Mouse (Mus musculus): ENCODE measurements at regions not wholly inside any gene's neighbourhood (a gene's known extent, or its start where the extent isn't known, plus 50 kb on each side); places are given as distances from the start of the nearest gene placed in this dataset.

- H3K36me3 ChIP-seq (ENCODE audit: control insufficient read depth): no peaks in the 10 kb centered on the region
- no peak overlapping the region for H3K4me3 ChIP-seq (replicated peaks)
- no peak for TF ChIP-seq TAL1 (IDR thresholded peaks at IDR 0.05; ENCODE audit: low read length)
- TF ChIP-seq GATA1 (IDR thresholded peaks at IDR 0.05; ENCODE audit: low read length): no peak
- H3K27me3 ChIP-seq (ENCODE audit: control insufficient read depth): peaks cover 3% of the 10 kb centered on the region
- H3K4me1 ChIP-seq (ENCODE audit: control insufficient read depth): no peaks in the 10 kb centered on the region
- no peaks in the 10 kb centered on the region for H3K9me3 ChIP-seq (ENCODE audit: control insufficient read depth, low read length)
Measured at GRCm38 (mm10) chr2:144144486-144145136, 111.8 kb downstream of the Banf2 start.

- TF ChIP-seq GATA1 (IDR thresholded peaks at IDR 0.05; ENCODE audit: low read length) (no peak), TAL1 (IDR thresholded peaks at IDR 0.05; ENCODE audit: low read length) (no peak)
- no peaks in the 10 kb centered on the region for H3K36me3 ChIP-seq (ENCODE audit: control insufficient read depth)
Measured at GRCm38 (mm10) chr2:144156456-144157211, 113.8 kb upstream of the Mgme1 start.

DNA sequence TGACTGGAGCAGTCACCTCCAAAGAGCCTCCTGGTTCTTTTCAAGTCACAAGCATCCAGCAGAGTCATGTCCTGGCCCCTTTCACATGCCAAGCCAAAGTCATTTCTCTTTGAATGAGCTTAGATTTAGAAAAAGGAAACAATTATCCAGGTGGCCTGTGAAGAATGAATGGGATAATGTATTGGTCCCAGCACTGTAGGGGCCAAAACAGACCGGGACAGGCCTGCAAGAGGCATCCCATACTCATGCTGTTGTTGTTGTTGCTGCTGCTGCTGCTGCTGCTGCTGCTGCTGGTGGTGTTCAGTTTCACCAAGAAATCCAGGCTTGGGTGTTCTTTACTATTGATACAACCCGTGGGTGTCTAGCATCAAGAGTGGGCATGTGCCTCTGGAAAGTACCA, 113.1 kb upstream of the Mgme1 start:
- no peak for TF ChIP-seq TAL1 (IDR thresholded peaks at IDR 0.05; ENCODE audit: low read length)
- no peak for TF ChIP-seq GATA1 (IDR thresholded peaks at IDR 0.05; ENCODE audit: low read length)
- H3K36me3 ChIP-seq (ENCODE audit: control insufficient read depth): no peaks in the 10 kb centered on the region
- H3K9me3 ChIP-seq (ENCODE audit: control insufficient read depth, low read length): no peaks in the 10 kb centered on the region
- H3K4me3 ChIP-seq (replicated peaks): no peak overlapping the region
- no peaks in the 10 kb centered on the region for H3K4me1 ChIP-seq (ENCODE audit: control insufficient read depth)
- H3K27me3 ChIP-seq (ENCODE audit: control insufficient read depth): peaks cover 3% of the 10 kb centered on the region

More at GRCm38 (mm10) chr2:144156456-144157211, 113.8 kb upstream of the Mgme1 start:
- peaks cover 3% of the 10 kb centered on the region for H3K27me3 ChIP-seq (ENCODE audit: control insufficient read depth)
- no peak overlapping the region for H3K4me3 ChIP-seq (replicated peaks)
- H3K4me1 ChIP-seq (ENCODE audit: control insufficient read depth): no peaks in the 10 kb centered on the region
- H3K9me3 ChIP-seq (ENCODE audit: control insufficient read depth, low read length): no peaks in the 10 kb centered on the region

GRCm38 (mm10) chr2:144158256-144158655, 112.2 kb upstream of the Mgme1 start:
- no peak overlapping the region for H3K4me3 ChIP-seq (replicated peaks)
- H3K36me3 ChIP-seq (ENCODE audit: control insufficient read depth): no peaks in the 10 kb centered on the region
- no peaks in the 10 kb centered on the region for H3K4me1 ChIP-seq (ENCODE audit: control insufficient read depth)
- TF ChIP-seq GATA1 (IDR thresholded peaks at IDR 0.05; ENCODE audit: low read length): no peak
- no peaks in the 10 kb centered on the region for H3K9me3 ChIP-seq (ENCODE audit: control insufficient read depth, low read length)
- H3K27me3 ChIP-seq (ENCODE audit: control insufficient read depth): peaks cover 3% of the 10 kb centered on the region

GRCm38 (mm10) chr2:144159854-144160331, 110.6 kb upstream of the Mgme1 start:
- no peak overlapping the region for H3K4me3 ChIP-seq (replicated peaks)
- no peaks in the 10 kb centered on the region for H3K4me1 ChIP-seq (ENCODE audit: control insufficient read depth)

DNA sequence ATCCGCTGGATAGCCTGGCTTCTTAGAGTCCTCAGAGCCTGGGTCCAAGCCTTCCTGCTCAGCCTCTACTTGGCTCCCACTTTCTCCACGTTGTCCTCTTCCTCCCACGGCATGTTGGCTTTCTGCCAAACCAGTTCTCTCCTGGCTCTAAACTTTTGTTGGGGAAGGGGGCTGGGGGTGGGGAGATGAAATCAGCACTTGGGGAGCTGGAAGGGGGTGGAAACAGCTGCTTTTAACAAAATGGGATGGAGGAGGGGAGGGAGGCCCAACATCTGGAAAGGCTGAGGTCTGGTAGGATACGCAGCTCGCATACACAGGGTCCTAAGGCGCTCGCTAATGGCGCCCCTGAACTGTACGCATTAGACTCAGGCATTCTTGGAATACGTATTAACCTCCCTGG, 110.0 kb upstream of the Mgme1 start:
- no peaks in the 10 kb centered on the region; the same call in 1 of the 2 replicates for H3K4me1 ChIP-seq (ENCODE audit: control insufficient read depth)

More at GRCm38 (mm10) chr2:144159854-144160331, 110.6 kb upstream of the Mgme1 start:
- TF ChIP-seq TAL1 (IDR thresholded peaks at IDR 0.05; ENCODE audit: low read length): no peak
- TF ChIP-seq GATA1 (IDR thresholded peaks at IDR 0.05; ENCODE audit: low read length): no peak
- Histone ChIP-seq H3K27me3 (ENCODE audit: control insufficient read depth) (peaks cover 13% of the 10 kb centered on the region), H3K36me3 (ENCODE audit: control insufficient read depth) (no peaks in the 10 kb centered on the region), H3K9me3 (ENCODE audit: control insufficient read depth, low read length) (no peaks in the 10 kb centered on the region)

DNA sequence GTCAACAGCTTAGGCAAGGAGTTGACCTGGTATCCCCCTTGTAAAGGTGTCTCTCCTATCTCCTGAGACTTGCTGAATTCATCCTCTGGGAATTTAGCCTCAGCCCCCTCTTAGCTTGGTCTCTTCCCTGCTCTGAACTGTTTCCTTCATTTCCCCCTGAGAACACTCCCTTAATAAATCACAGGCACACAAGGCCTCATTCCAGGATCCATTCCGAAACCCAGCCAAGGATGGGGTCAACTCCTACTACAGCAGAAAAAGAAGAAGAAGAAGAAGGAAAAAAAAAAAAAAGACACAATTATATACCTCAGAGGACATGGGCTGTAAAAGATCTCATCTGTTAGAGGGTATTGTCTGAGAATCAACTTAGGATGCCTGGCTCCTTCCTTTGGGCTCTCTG, 108.6 kb upstream of the Mgme1 start:
- Histone ChIP-seq H3K4me1 (ENCODE audit: control insufficient read depth) (peaks cover 2% of the 10 kb centered on the region; the same call in 1 of the 2 replicates), H3K4me3 (replicated peaks) (no peak overlapping the region), H3K27me3 (ENCODE audit: control insufficient read depth) (peaks cover 26% of the 10 kb centered on the region), H3K36me3 (ENCODE audit: control insufficient read depth) (no peaks in the 10 kb centered on the region), H3K9me3 (ENCODE audit: control insufficient read depth, low read length) (no peaks in the 10 kb centered on the region)
- TF ChIP-seq TAL1 (IDR thresholded peaks at IDR 0.05; ENCODE audit: low read length) (no peak), GATA1 (IDR thresholded peaks at IDR 0.05; ENCODE audit: low read length) (no peak)

More for the DNA sequence above, 110.0 kb upstream of the Mgme1 start:
- Histone ChIP-seq H3K9me3 (ENCODE audit: control insufficient read depth, low read length) (no peaks in the 10 kb centered on the region), H3K36me3 (ENCODE audit: control insufficient read depth) (no peaks in the 10 kb centered on the region), H3K27me3 (ENCODE audit: control insufficient read depth) (peaks cover 18% of the 10 kb centered on the region), H3K4me3 (replicated peaks) (no peak overlapping the region)
- TF ChIP-seq TAL1 (IDR thresholded peaks at IDR 0.05; ENCODE audit: low read length): no peak

DNA sequence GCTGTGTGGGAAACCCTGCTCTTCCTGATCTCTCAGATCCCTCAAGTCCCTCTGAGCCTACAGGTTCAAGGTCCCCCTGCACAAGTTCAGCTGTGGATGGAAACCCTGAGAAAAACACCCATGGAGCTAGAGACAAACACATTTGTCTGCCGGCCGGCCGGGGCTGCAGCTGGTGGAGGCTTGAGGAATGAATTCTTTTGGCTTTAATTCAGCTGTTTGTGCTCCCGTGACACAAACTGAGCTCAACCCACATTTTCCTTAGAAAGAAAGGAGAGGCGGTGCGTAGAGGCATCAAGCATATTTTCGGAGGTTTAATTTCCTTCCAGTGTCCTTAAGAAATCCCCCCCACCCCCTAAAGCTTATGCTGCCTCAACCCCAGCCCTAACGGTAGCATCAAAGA, 106.4 kb upstream of the Mgme1 start:
- Histone ChIP-seq H3K27me3 (ENCODE audit: control insufficient read depth) (peaks cover 26% of the 10 kb centered on the region), H3K36me3 (ENCODE audit: control insufficient read depth) (no peaks in the 10 kb centered on the region), H3K4me3 (replicated peaks) (no peak overlapping the region), H3K4me1 (ENCODE audit: control insufficient read depth) (peaks cover 2% of the 10 kb centered on the region; the same call in 1 of the 2 replicates), H3K9me3 (ENCODE audit: control insufficient read depth, low read length) (no peaks in the 10 kb centered on the region)
- TF ChIP-seq GATA1 (IDR thresholded peaks at IDR 0.05; ENCODE audit: low read length) (no peak), TAL1 (IDR thresholded peaks at IDR 0.05; ENCODE audit: low read length) (no peak)
